Mouse (Mus musculus) midbrain, postnatal 0 days (tissue): ENCODE measurements around the gene Hspd1. TPM values are rescaled to one million over a fixed set of nuclear protein-coding genes. Genes with fewer than 3 reads are reported as not detected.

Experiments
- ATAC-seq: fragments of 200-750 bp; cut with Nextera tagmentation; 2 replicates; pipeline ENCODE4 v1.8.0; 2017; ENCODE audit warnings: moderate number of reproducible peaks, mild to moderate bottlenecking, moderate TSS enrichment, moderate library complexity; ENCODE audit not compliant: low FRiP score
- DNase-seq: peaks from one replicate; pipeline ENCODE4 v3.0.0-alpha.2; 2015; ENCODE audit warnings: low spot score
- H3K27ac ChIP-seq: fragments of 300-500 bp; sonication (generic); 2 replicates; pipeline ENCODE4 v1.5.1; 2014; ENCODE audit warnings: low read depth, mild to moderate bottlenecking, low read length, mixed read lengths
- H3K27me3 ChIP-seq: fragments of 300-500 bp; sonication (generic); 2 replicates; pipeline ENCODE4 v1.6.1; 2014; ENCODE audit warnings: low read length, control low read depth, mixed read lengths; ENCODE audit not compliant: insufficient read depth
- H3K36me3 ChIP-seq: fragments of 300-500 bp; sonication (generic); 2 replicates; pipeline ENCODE4 v1.6.1; 2014; ENCODE audit warnings: low read length, control low read depth, mixed read lengths; ENCODE audit not compliant: insufficient read depth
- H3K4me1 ChIP-seq: fragments of 300-500 bp; sonication (generic); 2 replicates; pipeline ENCODE4 v1.6.1; 2014; ENCODE audit warnings: mild to moderate bottlenecking, control low read depth, antibody characterized with exemption, low read length, mixed read lengths; ENCODE audit not compliant: insufficient read depth
- H3K4me2 ChIP-seq: fragments of 300-500 bp; sonication (generic); 2 replicates; pipeline ENCODE4 v1.6.1; 2014; ENCODE audit warnings: low read depth, mild to moderate bottlenecking, low read length, mixed read lengths; ENCODE audit not compliant: poor library complexity, severe bottlenecking
- H3K4me3 ChIP-seq: fragments of 300-500 bp; sonication (generic); 2 replicates; pipeline ENCODE4 v1.5.1; 2014; ENCODE audit warnings: low read depth, mild to moderate bottlenecking, low read length, moderate library complexity
- H3K9ac ChIP-seq: fragments of 300-500 bp; sonication (generic); replicated peaks from 2 replicates; pipeline ENCODE4 v1.6.1; 2014; ENCODE audit warnings: mild to moderate bottlenecking, low read length, moderate library complexity, mixed read lengths; ENCODE audit not compliant: poor library complexity, severe bottlenecking
- H3K9me3 ChIP-seq: fragments of 300-500 bp; sonication (generic); 2 replicates; pipeline ENCODE4 v1.6.1; 2016; ENCODE audit warnings: low read length, control low read depth
- CTCF ChIP-seq: IDR thresholded peaks from 2 replicates; pipeline ENCODE4 v1.5.1; 2016; ENCODE audit warnings: antibody characterized with exemption, mild to moderate bottlenecking
- WGBS: fragments of 180-500 bp; shearing (Covaris S2); extraction: QIAGEN DNeasy Blood & Tissue Kit; methylation state at CpG from one replicate; pipeline ENCODE4 v1.1.7; 2014; 5-methylcytosine and 5-hydroxymethylcytosine counted together
- polyA plus RNA-seq: library from polyadenylated mRNA; unstranded; fragments of >200 nt; fragmentation: Nextera tagmentation; extraction: Ambion mirVana; gene quantifications from 2 replicates; pipeline ENCODE4 v1.2.1, GENCODE M21; 2015
- total RNA-seq: library from RNA; depleted of rRNA; stranded (reverse); fragments of >200 nt; gene quantifications from 2 replicates; pipeline ENCODE4 v1.2.3, GENCODE M21; 2014

The Hspd1 gene
- total and polyA plus RNA-seq, 2 experiments from 2014 or later = 92.5 to 217 TPM

DNA sequence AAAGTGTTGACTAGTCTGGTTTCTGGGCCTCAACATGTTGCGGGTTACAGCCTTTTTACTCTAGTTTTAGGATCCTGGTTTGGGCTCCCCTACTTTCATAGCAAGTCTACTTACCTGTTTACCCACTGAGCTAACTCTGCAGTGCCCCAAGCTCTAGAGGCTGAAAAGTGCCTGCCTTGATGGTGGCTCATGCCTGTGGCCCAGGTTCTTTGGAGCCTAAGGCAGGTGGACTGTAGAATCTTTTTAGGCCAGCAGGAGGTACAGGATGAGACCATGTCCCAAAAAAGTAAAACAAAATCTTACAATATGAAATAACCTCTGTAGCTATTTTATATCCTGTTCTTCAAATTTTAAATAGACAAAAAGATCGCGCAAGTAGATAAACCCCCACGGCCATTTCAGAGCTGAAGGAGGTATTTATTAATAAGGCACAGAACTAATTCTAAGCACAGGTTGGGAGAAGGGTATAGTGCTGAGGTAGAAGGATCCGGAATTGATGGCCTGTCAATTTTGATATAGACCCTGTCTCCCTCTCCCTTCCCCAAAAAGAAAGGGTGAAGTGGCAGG, 1.5 kb upstream of the Hspd1 start:
- H3K4me2 ChIP-seq = peak overlapping the region; percentile 26; the same call in 1 of the 2 replicates
- H3K27ac ChIP-seq = no peak overlapping the region
- TF ChIP-seq CTCF = no peak

DNA sequence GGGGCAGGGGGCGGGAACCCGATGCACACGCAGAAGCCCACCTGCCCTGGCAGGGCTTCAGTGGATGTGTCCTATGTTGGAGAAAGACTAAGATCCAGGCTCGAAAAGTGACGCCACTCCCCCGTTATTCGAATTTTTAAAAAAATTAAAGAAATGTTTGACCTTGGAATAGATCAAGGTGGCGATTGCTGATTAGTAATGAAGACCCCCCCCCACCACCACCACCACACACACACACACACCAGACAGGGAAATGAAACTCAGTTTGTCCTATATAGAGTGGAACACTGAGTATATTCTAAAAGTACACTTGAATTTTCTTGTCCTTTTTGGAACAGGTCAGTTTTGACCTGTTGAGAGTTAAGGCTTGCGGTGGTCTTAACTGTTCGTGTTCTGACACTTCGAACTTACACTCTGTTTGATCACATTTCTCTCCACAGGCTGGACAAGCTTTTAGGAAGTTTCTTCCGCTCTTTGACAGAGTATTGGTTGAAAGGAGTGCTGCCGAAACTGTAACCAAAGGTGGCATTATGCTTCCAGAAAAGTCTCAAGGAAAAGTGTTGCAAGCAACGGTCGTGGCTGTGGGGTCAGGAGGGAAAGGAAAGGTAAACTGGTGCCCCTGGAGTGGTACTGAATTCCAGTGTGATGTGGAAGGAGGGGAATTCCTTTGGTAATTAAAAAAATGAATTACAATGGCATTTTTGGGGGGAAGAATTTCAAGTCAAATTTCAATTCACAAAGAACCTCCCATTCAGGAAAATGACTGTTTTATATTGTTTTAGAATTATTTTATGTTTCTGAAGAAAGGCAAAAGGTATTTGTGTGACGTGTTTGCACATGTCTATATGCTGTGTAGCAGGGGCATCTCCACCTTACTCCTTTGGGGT, 811 bp upstream of the Hspd1 start:
- H3K9ac ChIP-seq = peak overlapping the region; percentile 90
- DNase-seq (no peak), ATAC-seq (no peak)
- peaks cover 14% of the 10 kb centered on the region for H3K36me3 ChIP-seq
- H3K4me2 ChIP-seq = peak overlapping the region; percentile 71
- peak overlapping the region; percentile 94 for H3K4me3 ChIP-seq
- WGBS = 9% methylated on average over 16 of the region's 16 CpGs
- no peaks in the 10 kb centered on the region for H3K9me3 ChIP-seq
- peak overlapping the region; percentile 97 for H3K27ac ChIP-seq
- H3K27me3 ChIP-seq = no peaks in the 10 kb centered on the region
- H3K4me1 ChIP-seq = peaks cover 4% of the 10 kb centered on the region
- no peak for TF ChIP-seq CTCF

More for the DNA sequence above, 1.5 kb upstream of the Hspd1 start:
- H3K4me1 ChIP-seq = peaks cover 4% of the 10 kb centered on the region
- peaks cover 8% of the 10 kb centered on the region; the same call in 1 of the 2 replicates for H3K36me3 ChIP-seq
- no peaks in the 10 kb centered on the region for H3K9me3 ChIP-seq
- 90% methylated on average over 5 of the region's 5 CpGs for WGBS
- DNase-seq = no peak
- H3K4me3 ChIP-seq = no peak overlapping the region
- H3K9ac ChIP-seq = no peak overlapping the region
- no peaks in the 10 kb centered on the region for H3K27me3 ChIP-seq
- ATAC-seq = no peak

DNA sequence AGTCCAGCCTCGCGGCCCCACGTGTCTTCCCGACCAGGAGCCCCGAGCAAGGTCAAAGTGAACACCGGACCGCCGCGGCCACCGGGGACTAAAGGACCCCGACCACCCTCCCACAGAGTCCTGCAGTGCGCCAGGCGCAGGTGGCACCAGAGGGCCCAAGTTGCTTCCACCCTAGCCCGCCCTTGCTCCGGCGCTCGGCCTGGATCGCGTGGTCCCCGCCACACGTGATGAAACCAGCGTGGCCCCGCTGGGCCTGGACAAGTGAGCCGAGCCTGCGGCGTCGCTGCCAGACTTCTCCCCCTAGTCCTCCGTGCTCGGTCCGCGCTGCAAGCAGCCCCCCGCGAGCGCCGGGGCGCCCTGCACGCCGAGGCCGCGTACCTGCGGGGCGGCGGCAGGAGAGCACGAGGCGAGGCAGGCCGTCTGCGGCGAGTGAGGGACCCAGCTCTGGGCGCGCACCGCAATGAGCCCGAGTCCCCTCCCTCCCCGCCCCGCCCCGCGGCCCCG, 590 bp downstream of the Hspd1 start:
- ATAC-seq (peak; percentile 74), DNase-seq (peak; percentile 75)
- Histone ChIP-seq H3K27ac (peak overlapping the region; percentile 97), H3K9me3 (no peaks in the 10 kb centered on the region), H3K9ac (peak overlapping the region; percentile 90), H3K4me3 (peak overlapping the region; percentile 94), H3K4me1 (peaks cover 4% of the 10 kb centered on the region), H3K4me2 (peak overlapping the region; percentile 79), H3K36me3 (peaks cover 26% of the 10 kb centered on the region), H3K27me3 (no peaks in the 10 kb centered on the region)
- TF ChIP-seq CTCF = no peak
- under 1% methylated on average over 51 of the region's 57 CpGs for WGBS

DNA sequence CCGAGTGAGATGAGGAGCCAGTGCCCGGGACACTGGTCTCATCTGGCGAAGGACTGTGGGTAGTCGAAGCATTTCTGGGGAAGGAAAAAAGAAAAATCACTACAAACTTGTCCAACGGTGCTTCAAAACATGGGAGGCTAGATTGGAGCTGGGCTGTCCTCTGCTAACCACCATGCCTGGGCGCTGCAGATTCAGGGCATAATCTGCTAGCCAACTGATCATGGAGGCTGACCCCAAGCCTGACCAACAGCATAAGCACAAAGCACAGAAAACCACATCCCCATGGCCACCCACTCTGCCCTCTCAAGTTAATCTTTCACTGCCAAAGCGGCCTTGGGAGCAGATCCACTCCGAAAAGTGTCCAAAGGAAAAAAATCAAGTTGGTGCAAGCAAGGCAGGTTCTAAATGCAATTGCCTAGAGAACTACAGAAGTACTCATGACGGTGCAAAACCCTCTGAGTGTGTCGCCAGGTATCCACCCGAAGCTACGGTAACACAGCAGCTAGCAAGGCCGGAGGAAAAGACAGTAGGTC, 1.1 kb downstream of the Hspd1 start:
- Histone ChIP-seq H3K9ac (peak overlapping the region; percentile 90), H3K36me3 (peaks cover 26% of the 10 kb centered on the region), H3K27ac (peak overlapping the region; percentile 97), H3K9me3 (no peaks in the 10 kb centered on the region), H3K27me3 (no peaks in the 10 kb centered on the region), H3K4me2 (peak overlapping the region; percentile 79), H3K4me3 (peak overlapping the region; percentile 94), H3K4me1 (peaks cover 4% of the 10 kb centered on the region)
- DNase-seq (peak; percentile 27), ATAC-seq (no peak)
- WGBS = 0% methylated on average over 13 of the region's 13 CpGs
- no peak for TF ChIP-seq CTCF

DNA sequence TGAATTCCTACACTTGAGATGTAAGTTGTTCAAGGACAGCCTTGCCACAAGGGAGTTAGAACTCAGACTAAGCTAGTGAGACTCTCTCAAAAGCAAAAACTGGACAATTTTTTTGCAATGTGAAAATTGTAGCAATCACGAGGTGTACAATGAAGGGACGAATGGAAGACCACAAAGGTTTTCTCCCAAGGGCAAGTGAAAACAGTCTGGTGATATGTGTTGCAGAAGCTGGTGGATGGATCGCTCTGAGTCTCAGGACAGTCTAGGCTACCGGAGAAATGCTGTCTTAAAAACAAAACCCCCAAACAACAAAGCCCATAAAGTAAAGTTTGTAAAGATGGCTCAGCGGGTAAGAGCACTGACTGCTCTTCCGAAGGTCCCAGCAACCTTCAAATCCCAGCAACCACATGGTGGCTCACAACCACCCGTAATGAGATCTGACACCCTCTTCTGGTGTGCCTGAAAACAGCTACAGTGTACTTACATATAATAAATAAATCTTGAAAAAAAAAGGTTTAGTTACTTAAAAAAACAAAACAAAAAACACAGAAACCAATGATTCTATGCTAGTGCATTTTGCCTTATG, 2.2 kb downstream of the Hspd1 start:
- DNase-seq (no peak), ATAC-seq (no peak)
- 59% methylated on average over 7 of the region's 7 CpGs for WGBS
- peaks cover 25% of the 10 kb centered on the region for H3K36me3 ChIP-seq
- no peak overlapping the region for H3K27ac ChIP-seq
- H3K4me3 ChIP-seq = no peak overlapping the region
- TF ChIP-seq CTCF = no peak
- peaks cover 4% of the 10 kb centered on the region for H3K4me1 ChIP-seq
- H3K9ac ChIP-seq = no peak overlapping the region
- no peaks in the 10 kb centered on the region for H3K9me3 ChIP-seq
- H3K4me2 ChIP-seq = peak overlapping the region; percentile 79
- no peaks in the 10 kb centered on the region for H3K27me3 ChIP-seq
